Mouse (Mus musculus): ENCODE measurements around the gene Msmb. TPM values are rescaled to one million over a fixed set of nuclear protein-coding genes. Genes with fewer than 3 reads are reported as not detected.

The Msmb gene
- polyA plus RNA-seq, 1 experiment from 2014 or later = 0.22 TPM

- peak; percentile 76 for ATAC-seq
- Histone ChIP-seq H3K9me3 (ENCODE audit: low read length) (no peaks in the 10 kb centered on the region), H3K9ac (replicated peaks) (no peak overlapping the region), H3K27me3 (ENCODE audit: insufficient read depth, low read length) (no peaks in the 10 kb centered on the region), H3K4me3 (ENCODE audit: low read depth, low read length) (no peak overlapping the region), H3K36me3 (replicated peaks; ENCODE audit: insufficient read depth, low read length) (peaks cover 68% of the 10 kb centered on the region), H3K27ac (ENCODE audit: low read depth) (peak overlapping the region; percentile 77), H3K4me2 (ENCODE audit: low read depth, low read length) (no peak overlapping the region), H3K4me1 (ENCODE audit: insufficient read depth) (0 out of 2 replicates have a peak, but pooled peaks cover 5% of the 10 kb centered on the region)
- 78% methylated on average over 10 of the region's 10 CpGs for WGBS (ENCODE audit: insufficient replicate concordance)
- no peak for DNase-seq
- TF ChIP-seq EP300 (IDR thresholded peaks at IDR 0.05; ENCODE audit: low read depth) = peak; percentile 65
- TF ChIP-seq CTCF (IDR thresholded peaks at IDR 0.05; ENCODE audit: low read depth) = no peak
Measured at GRCm38 (mm10) chr14:32179393-32180195, 37.8 kb downstream of the Msmb start.

DNA sequence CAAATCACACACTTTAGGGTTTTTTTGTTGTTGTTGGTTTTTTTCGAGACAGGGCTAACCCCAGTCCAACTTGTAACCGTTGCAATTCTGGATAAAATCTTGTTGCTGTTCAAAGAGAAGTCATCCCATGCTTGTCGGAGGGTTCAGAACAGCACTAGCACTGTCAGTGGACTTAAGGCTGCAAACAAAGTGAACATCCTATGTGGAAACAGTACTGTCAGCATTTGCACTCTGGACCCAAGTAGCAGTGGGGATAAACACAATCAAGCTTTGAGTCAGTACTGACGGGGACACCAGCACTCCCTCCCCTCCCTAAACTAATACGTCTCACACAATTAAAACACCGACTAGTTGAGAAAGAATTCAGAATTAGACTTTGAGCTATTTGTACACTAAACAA lies 39.0 kb downstream of the Msmb start:
- TF ChIP-seq EP300 (IDR thresholded peaks at IDR 0.05; ENCODE audit: low read depth) (no peak), CTCF (IDR thresholded peaks at IDR 0.05; ENCODE audit: low read depth) (no peak)
- peak overlapping the region; percentile 7; the same call in 1 of the 2 replicates for H3K27ac ChIP-seq (ENCODE audit: low read depth)
- ATAC-seq = peak; percentile 75

GRCm38 (mm10) chr14:32183846-32184245 lies 42.0 kb downstream of the Msmb start:
- peaks cover 87% of the 10 kb centered on the region for H3K36me3 ChIP-seq (replicated peaks; ENCODE audit: insufficient read depth, low read length)
- no peaks in the 10 kb centered on the region for H3K9me3 ChIP-seq (ENCODE audit: low read length)
- TF ChIP-seq EP300 (IDR thresholded peaks at IDR 0.05; ENCODE audit: low read depth) = no peak
- TF ChIP-seq CTCF (IDR thresholded peaks at IDR 0.05; ENCODE audit: low read depth) = no peak
- H3K4me3 ChIP-seq (ENCODE audit: low read depth, low read length) = no peak overlapping the region
- WGBS (ENCODE audit: insufficient replicate concordance) = 89% methylated on average over 4 of the region's 4 CpGs
- 0 out of 2 replicates have a peak, but pooled peaks cover 5% of the 10 kb centered on the region for H3K4me1 ChIP-seq (ENCODE audit: insufficient read depth)
- H3K27ac ChIP-seq (ENCODE audit: low read depth) = no peak overlapping the region
- H3K4me2 ChIP-seq (ENCODE audit: low read depth, low read length) = no peak overlapping the region
- ATAC-seq (no peak), DNase-seq (no peak)
- H3K27me3 ChIP-seq (ENCODE audit: insufficient read depth, low read length) = no peaks in the 10 kb centered on the region
- no peak overlapping the region for H3K9ac ChIP-seq (replicated peaks)

More for the DNA sequence above, 39.0 kb downstream of the Msmb start:
- DNase-seq = no peak
- Histone ChIP-seq H3K36me3 (replicated peaks; ENCODE audit: insufficient read depth, low read length) (peaks cover 70% of the 10 kb centered on the region), H3K27me3 (ENCODE audit: insufficient read depth, low read length) (no peaks in the 10 kb centered on the region), H3K4me2 (ENCODE audit: low read depth, low read length) (no peak overlapping the region), H3K4me1 (ENCODE audit: insufficient read depth) (0 out of 2 replicates have a peak, but pooled peaks cover 5% of the 10 kb centered on the region), H3K4me3 (ENCODE audit: low read depth, low read length) (no peak overlapping the region), H3K9me3 (ENCODE audit: low read length) (no peaks in the 10 kb centered on the region), H3K9ac (replicated peaks) (no peak overlapping the region)
- 68% methylated on average over 6 of the region's 6 CpGs for WGBS (ENCODE audit: insufficient replicate concordance)

- H3K4me1 ChIP-seq (ENCODE audit: insufficient read depth) = peaks cover 6% of the 10 kb centered on the region; the same call in 1 of the 2 replicates
- 75% methylated on average over 6 of the region's 6 CpGs for WGBS (ENCODE audit: insufficient replicate concordance)
- H3K36me3 ChIP-seq (replicated peaks; ENCODE audit: insufficient read depth, low read length) = peaks cover 57% of the 10 kb centered on the region
- H3K9me3 ChIP-seq (ENCODE audit: low read length) = no peaks in the 10 kb centered on the region
- H3K4me2 ChIP-seq (ENCODE audit: low read depth, low read length) = no peak overlapping the region
- DNase-seq (no peak), ATAC-seq (peak; percentile 82)
- H3K27ac ChIP-seq (ENCODE audit: low read depth) = peak overlapping the region; percentile 55; the same call in 1 of the 2 replicates
- no peak overlapping the region for H3K4me3 ChIP-seq (ENCODE audit: low read depth, low read length)
- H3K27me3 ChIP-seq (ENCODE audit: insufficient read depth, low read length) = no peaks in the 10 kb centered on the region
- H3K9ac ChIP-seq (replicated peaks) = no peak overlapping the region
- TF ChIP-seq CTCF (IDR thresholded peaks at IDR 0.05; ENCODE audit: low read depth) (no peak), EP300 (IDR thresholded peaks at IDR 0.05; ENCODE audit: low read depth) (no peak)
Measured at GRCm38 (mm10) chr14:32190627-32191391, 49.0 kb downstream of the Msmb start.

DNA sequence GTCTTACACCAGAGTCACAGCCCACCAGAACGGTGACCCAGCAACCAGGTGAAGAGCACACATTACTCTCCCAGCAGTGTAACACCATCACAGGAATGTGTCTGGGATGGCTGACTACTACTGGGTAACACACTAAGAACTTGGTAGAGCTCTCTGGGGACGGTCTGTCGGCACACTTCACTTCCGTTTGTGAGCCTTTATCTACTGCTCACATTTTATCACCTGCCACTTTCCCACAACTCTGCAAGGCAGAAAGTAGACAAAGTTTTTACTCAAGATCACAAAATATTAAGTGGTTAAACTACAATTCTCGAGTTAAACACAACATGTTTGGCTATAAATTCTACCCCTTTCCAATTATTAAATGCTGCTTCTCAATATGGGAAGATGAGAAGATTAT lies 50.1 kb downstream of the Msmb start:
- peaks cover 6% of the 10 kb centered on the region; the same call in 1 of the 2 replicates for H3K4me1 ChIP-seq (ENCODE audit: insufficient read depth)
- WGBS (ENCODE audit: insufficient replicate concordance) = 77% methylated on average over 5 of the region's 5 CpGs
- 0 out of 2 replicates have a peak overlapping the region, but pooled peaks have one; percentile 32 for H3K27ac ChIP-seq (ENCODE audit: low read depth)
- ATAC-seq = no peak
- H3K9ac ChIP-seq (replicated peaks) = no peak overlapping the region
- DNase-seq = no peak
- TF ChIP-seq CTCF (IDR thresholded peaks at IDR 0.05; ENCODE audit: low read depth) (no peak), EP300 (IDR thresholded peaks at IDR 0.05; ENCODE audit: low read depth) (no peak)
- H3K27me3 ChIP-seq (ENCODE audit: insufficient read depth, low read length) = no peaks in the 10 kb centered on the region
- H3K4me2 ChIP-seq (ENCODE audit: low read depth, low read length) = no peak overlapping the region
- H3K36me3 ChIP-seq (replicated peaks; ENCODE audit: insufficient read depth, low read length) = peaks cover 51% of the 10 kb centered on the region
- no peaks in the 10 kb centered on the region for H3K9me3 ChIP-seq (ENCODE audit: low read length)
- no peak overlapping the region for H3K4me3 ChIP-seq (ENCODE audit: low read depth, low read length)

DNA sequence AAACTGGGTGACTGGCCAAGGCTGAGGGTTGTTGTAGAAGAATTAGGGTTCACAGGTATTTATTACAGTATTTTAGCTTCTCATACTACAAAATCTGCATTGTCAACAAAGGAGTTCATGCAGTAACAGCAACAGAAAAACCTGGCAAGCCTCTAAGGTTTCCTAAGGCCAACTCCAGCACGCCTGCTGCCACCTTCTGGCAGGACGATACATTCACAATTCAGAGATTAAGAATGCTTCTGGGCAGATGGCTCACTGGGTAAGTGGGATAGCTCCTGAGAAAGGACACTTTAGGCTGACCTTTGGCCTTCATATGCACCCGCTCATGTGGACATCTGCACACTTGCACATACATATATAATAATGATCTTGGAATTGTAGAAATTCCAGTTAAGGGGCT lies 50.6 kb downstream of the Msmb start:
- H3K4me3 ChIP-seq (ENCODE audit: low read depth, low read length) = no peak overlapping the region
- peak; percentile 56 for ATAC-seq
- H3K27ac ChIP-seq (ENCODE audit: low read depth) = no peak overlapping the region
- WGBS (ENCODE audit: insufficient replicate concordance) = 37% methylated on average over 3 of the region's 3 CpGs
- no peak overlapping the region for H3K4me2 ChIP-seq (ENCODE audit: low read depth, low read length)
- peaks cover 6% of the 10 kb centered on the region; the same call in 1 of the 2 replicates for H3K4me1 ChIP-seq (ENCODE audit: insufficient read depth)
- H3K27me3 ChIP-seq (ENCODE audit: insufficient read depth, low read length) = no peaks in the 10 kb centered on the region
- no peaks in the 10 kb centered on the region for H3K9me3 ChIP-seq (ENCODE audit: low read length)
- TF ChIP-seq EP300 (IDR thresholded peaks at IDR 0.05; ENCODE audit: low read depth) = no peak
- TF ChIP-seq CTCF (IDR thresholded peaks at IDR 0.05; ENCODE audit: low read depth) = peak; percentile 94
- peaks cover 52% of the 10 kb centered on the region for H3K36me3 ChIP-seq (replicated peaks; ENCODE audit: insufficient read depth, low read length)
- no peak overlapping the region for H3K9ac ChIP-seq (replicated peaks)
- peak; percentile 69 for DNase-seq

Data from liver, postnatal 0 days (tissue).